Mouse (Mus musculus): ENCODE results near the gene Trim71.

The Trim71 gene

GRCm38 (mm10) chr9:114480940-114481339, 83.2 kb downstream of the Trim71 start:
- DNase-seq (ENCODE audit: low read depth): peak; percentile 48

- no peak for DNase-seq (ENCODE audit: low read depth)
These were observed 87.2 kb downstream of the Trim71 start for GRCm38 (mm10) chr9:114477019-114477418.

- DNase-seq (ENCODE audit: low read depth): no peak
These were observed 92.3 kb downstream of the Trim71 start for GRCm38 (mm10) chr9:114471892-114472291.

GRCm38 (mm10) chr9:114468701-114469100, 95.5 kb downstream of the Trim71 start:
- no peak for DNase-seq (ENCODE audit: low read depth)

- no peak for DNase-seq (ENCODE audit: low read depth)
These were observed 96.0 kb downstream of the Trim71 start for GRCm38 (mm10) chr9:114468217-114468616.

GRCm38 (mm10) chr9:114466871-114467270, 97.3 kb downstream of the Trim71 start:
- DNase-seq (ENCODE audit: low read depth): no peak

- no peak for DNase-seq (ENCODE audit: low read depth)
These were observed 98.7 kb downstream of the Trim71 start for GRCm38 (mm10) chr9:114465442-114465841.

- DNase-seq (ENCODE audit: low read depth): no peak
These were observed 101.6 kb downstream of the Trim71 start for GRCm38 (mm10) chr9:114462569-114462968.

GRCm38 (mm10) chr9:114458436-114458835, 105.7 kb downstream of the Trim71 start:
- no peak for DNase-seq (ENCODE audit: low read depth)
